Mouse (Mus musculus) erythroblast, embryonic 14.5 days (primary cell): ENCODE results near the gene Pgm1.

Experiments used
- GATA1 ChIP-seq: IDR thresholded peaks from 2 replicates; pipeline ENCODE4 v1.6.1; 2012; ENCODE audit warnings: low read length, inconsistent platforms, mixed read lengths
- TAL1 ChIP-seq: IDR thresholded peaks from 3 replicates; pipeline ENCODE4 v1.6.1; 2012; ENCODE audit warnings: low read length, inconsistent platforms, mixed read lengths

DNA sequence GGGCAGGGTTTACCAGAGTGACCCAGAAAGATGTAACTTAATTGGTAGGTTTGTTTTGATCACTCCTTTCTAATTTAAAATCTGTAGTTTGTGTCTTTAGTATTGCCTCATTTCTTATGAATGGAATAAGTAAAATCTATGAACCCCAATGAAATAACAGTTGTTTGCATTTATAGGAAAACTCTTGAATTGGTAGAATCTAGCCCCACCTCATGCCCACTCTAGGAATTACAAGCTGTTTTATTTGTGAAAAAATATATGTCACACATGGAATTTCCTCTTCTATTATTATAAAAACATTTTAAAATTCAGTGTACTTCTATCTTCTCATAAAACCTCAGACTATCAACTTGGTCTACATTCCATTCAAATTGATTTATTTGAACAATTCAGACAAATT is 47.3 kb upstream of the Pgm1 start:
- TF ChIP-seq GATA1 (no peak), TAL1 (no peak)
